Mouse (Mus musculus) C2C12 (cell line): ENCODE results near the gene Asb13.

Source experiments
- CEBPB ChIP-seq: IDR thresholded peaks from one replicate; pipeline ENCODE4 v1.6.1; 2011; ENCODE audit warnings: low read depth, mild to moderate bottlenecking, control low read depth, moderate library complexity
- CTCF ChIP-seq: IDR thresholded peaks from one replicate; pipeline ENCODE4 v1.5.1; 2011; ENCODE audit not compliant: control insufficient read depth, insufficient read depth, insufficient read length
- FOSL1 ChIP-seq: IDR thresholded peaks from one replicate; pipeline ENCODE4 v1.8.0; 2011; ENCODE audit warnings: mild to moderate bottlenecking, low read length; ENCODE audit not compliant: poor library complexity, insufficient read depth, severe bottlenecking
- MAX ChIP-seq: IDR thresholded peaks from one replicate; pipeline ENCODE4 v1.6.1; 2011; ENCODE audit warnings: mild to moderate bottlenecking, control low read depth
- MYOD1 ChIP-seq: IDR thresholded peaks from one replicate; pipeline ENCODE4 v1.6.1; 2011; ENCODE audit warnings: low read depth; ENCODE audit not compliant: control insufficient read depth, insufficient read length
- USF1 ChIP-seq: IDR thresholded peaks from one replicate; pipeline ENCODE4 v1.6.1; 2011; ENCODE audit warnings: low read depth, mild to moderate bottlenecking, control low read depth, moderate library complexity

- TF ChIP-seq CTCF (no peak), MAX (no peak), USF1 (no peak), CEBPB (no peak), FOSL1 (no peak), MYOD1 (no peak)
Measured at GRCm38 (mm10) chr13:3636797-3637196, 3.0 kb downstream of the Asb13 start.
